Comparison of ENCODE assay signal across 15 mouse cellular contexts in genomic region chr3:37487639-37488038, GRCm38 (mm10).
"Had no signal": no experiment of that assay in that cellular context is flagged by ENCODE, and none has a peak within 500 bp of the region (broad histone marks: within the 10 kb centered on the region; RNA-seq: fewer than 3 reads in every experiment).

No protein-coding gene starts in this region.

- H3K9me3 ChIP-seq: limb, embryonic 12.5 days; limb, embryonic 15.5 days; megakaryocyte, embryonic 14.5 days had no signal

- H3K9ac ChIP-seq: limb, embryonic 12.5 days; limb, embryonic 15.5 days; lung, embryonic 14.5 days had no signal

- H3K4me2 ChIP-seq: limb, embryonic 12.5 days; limb, embryonic 15.5 days; lung, embryonic 14.5 days; midbrain, embryonic 11.5 days had no signal

- H3K36me3 ChIP-seq: limb, embryonic 15.5 days had no signal

- H3K27me3 ChIP-seq: limb, embryonic 12.5 days; limb, embryonic 15.5 days; megakaryocyte, embryonic 14.5 days had no signal

- ATAC-seq: intestine, postnatal 0 days; lung, postnatal 0 days had no signal

- H3K4me3 ChIP-seq: limb, embryonic 12.5 days; limb, embryonic 15.5 days; megakaryocyte, embryonic 14.5 days had no signal

- H3K4me1 ChIP-seq: limb, embryonic 12.5 days; limb, embryonic 15.5 days had no signal

- H3K27ac ChIP-seq: kidney, postnatal 0 days; limb, embryonic 12.5 days; limb, embryonic 15.5 days; macrophage had no signal

- DNase-seq: kidney, adult 2 months; kidney, postnatal 36 days; left cerebral cortex, postnatal 4 days; lung, embryonic 14.5 days; midbrain, embryonic 14.5 days; thymus, adult 18-20 months; thymus, postnatal 36 days had no signal
